Mouse (Mus musculus): ENCODE data around the gene Secisbp2l. TPM values are rescaled to one million over a fixed set of nuclear protein-coding genes. Genes with fewer than 3 reads are reported as not detected.

Secisbp2l gene
- total RNA-seq, 2 experiments from 2014 or later = 90.8 to 92.5 TPM

- DNase-seq (ENCODE audit: low spot score in 2 of 2) = no peak
These were observed 66.1 kb downstream of the Secisbp2l start for GRCm38 (mm10) chr2:125716599-125716998.

GRCm38 (mm10) chr2:125706510-125706921 is 76.2 kb downstream of the Secisbp2l start:
- no peak for DNase-seq (ENCODE audit: low spot score in 2 of 2)

- no peak for DNase-seq (ENCODE audit: low spot score in 2 of 2)
These were observed 77.6 kb downstream of the Secisbp2l start for GRCm38 (mm10) chr2:125704907-125705631.

DNA sequence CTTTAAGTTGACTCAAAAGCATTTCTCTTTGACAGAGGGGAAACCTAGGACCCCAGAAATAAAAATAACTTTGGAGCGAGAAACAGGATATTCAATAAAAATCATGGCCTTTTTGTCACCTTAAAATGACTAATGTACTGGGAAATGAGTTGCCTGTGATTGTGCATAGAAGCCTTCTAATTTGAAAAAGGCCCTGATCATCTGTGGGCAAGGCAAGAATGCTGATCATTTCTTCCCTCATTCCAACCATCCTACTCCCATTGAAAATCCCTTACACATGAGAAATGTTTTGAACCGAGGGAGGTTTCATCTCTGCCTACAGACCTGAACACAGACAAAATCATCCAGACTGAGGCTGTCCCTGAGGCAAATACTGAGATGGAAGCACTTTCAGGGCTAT is 79.8 kb downstream of the Secisbp2l start:
- DNase-seq (ENCODE audit: low spot score in 2 of 2) = no peak

DNA sequence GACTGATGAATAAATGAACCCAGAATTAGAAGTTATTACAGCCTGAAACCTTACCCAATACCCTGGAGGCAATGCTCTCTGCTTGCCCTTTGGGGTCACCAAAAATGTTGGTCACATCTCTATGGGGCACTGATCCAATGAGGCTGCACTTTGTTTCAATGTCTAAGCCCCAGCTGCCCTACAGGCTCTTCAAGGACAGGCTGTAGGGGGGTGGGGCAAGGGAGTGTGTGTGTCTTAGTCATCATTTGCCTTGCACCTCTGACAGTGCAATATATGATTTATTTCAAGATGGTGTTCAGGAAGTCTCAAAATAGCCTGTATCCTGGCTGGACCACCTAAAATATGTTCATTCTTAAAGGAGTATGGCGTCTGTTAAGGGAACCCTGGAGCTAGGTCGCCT is 81.1 kb downstream of the Secisbp2l start:
- no peak for DNase-seq (ENCODE audit: low spot score in 2 of 2)

DNA sequence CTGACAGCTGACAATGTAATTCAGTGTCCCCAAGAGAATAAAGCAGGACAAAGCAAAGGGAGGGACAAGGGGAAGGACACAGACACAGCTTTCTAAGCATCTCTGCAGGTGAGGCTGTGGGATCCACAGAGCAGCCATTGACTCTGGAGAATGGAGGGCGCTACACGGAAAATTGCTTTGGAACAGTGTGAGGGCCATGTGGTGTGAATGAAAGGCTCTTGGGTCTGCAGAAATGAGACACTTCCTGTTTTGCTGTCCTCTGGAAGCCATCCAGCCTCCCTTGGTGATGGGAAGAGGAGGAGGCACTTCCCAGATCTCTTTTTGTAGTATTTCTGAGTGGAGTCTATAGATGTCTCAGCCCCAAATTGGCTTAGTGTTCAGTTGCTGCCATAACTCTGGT is 86.5 kb downstream of the Secisbp2l start:
- DNase-seq (ENCODE audit: low spot score in 2 of 2) = no peak

DNA sequence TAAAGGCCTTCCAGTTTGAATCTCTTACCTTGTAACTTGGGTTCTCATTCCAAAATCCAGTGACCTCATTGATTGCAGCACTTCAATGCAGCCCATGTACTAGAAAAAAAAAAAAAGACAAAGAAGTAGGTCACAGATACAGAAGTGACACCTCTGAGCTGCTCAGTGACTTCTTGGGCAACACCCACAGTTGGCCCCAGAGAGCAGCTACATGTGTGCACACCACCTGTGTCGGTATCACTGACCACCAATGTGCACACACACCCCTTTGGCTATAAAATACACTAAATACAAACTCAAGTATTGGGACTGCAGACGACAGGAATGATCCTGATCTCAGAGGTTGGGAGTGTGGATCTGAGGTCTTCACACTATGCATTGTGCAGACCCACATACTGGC is 87.9 kb downstream of the Secisbp2l start:
- no peak for DNase-seq (ENCODE audit: low spot score in 2 of 2)

GRCm38 (mm10) chr2:125692010-125692409 is 90.7 kb downstream of the Secisbp2l start:
- DNase-seq (ENCODE audit: low spot score in 2 of 2) = peak; percentile 23 to 45

Other genes with a start within 250 kb of the Secisbp2l start
- 1 to 10 TPM; 2.6 TPM for gene Cep152, start 157.8 kb downstream of the Secisbp2l start, total RNA-seq (2021)
- gene Eid1, start 109.8 kb downstream of the Secisbp2l start, total RNA-seq (2021) = 100 to 1,000 TPM; 229 to 233 TPM
- 1 to 10 TPM; 5.1 to 5.2 TPM for gene Shc4, start 58.7 kb downstream of the Secisbp2l start, total RNA-seq (2021)
- gene Galk2, start 76.2 kb upstream of the Secisbp2l start, total RNA-seq (2021) = 10 to 100 TPM; 28.4 to 29.0 TPM
- gene Cops2, start 76.3 kb upstream of the Secisbp2l start, total RNA-seq (2021) = 100 to 1,000 TPM; 102 TPM